Mouse (Mus musculus): ENCODE results near the gene Naa38. TPM values are rescaled to one million over a fixed set of nuclear protein-coding genes. Genes with fewer than 3 reads are reported as not detected.

Naa38 gene
- total RNA-seq, 2 experiments from 2014 or later = 94.1 to 95.0 TPM

- intact Hi-C loops (cut with DNase I) = no loop called here
- DNase-seq = no peak
Observed at GRCm38 (mm10) chr11:69421131-69421977, 26.1 kb downstream of the Naa38 start.

- no peak for DNase-seq
- intact Hi-C loops (cut with DNase I) = no loop called here
Observed at GRCm38 (mm10) chr11:69422842-69423241, 27.6 kb downstream of the Naa38 start.

GRCm38 (mm10) chr11:69423885-69424284, 28.6 kb downstream of the Naa38 start:
- intact Hi-C loops (cut with DNase I) = no loop called here
- no peak for DNase-seq

- no peak for DNase-seq
- intact Hi-C loops (cut with DNase I) = no loop called here
Observed at GRCm38 (mm10) chr11:69426246-69426645, 31.0 kb downstream of the Naa38 start.

GRCm38 (mm10) chr11:69428751-69429150, 33.5 kb downstream of the Naa38 start:
- peak in 1 of 2 experiments; percentile 43 for DNase-seq
- intact Hi-C loops (cut with DNase I) = no loop called here

DNA sequence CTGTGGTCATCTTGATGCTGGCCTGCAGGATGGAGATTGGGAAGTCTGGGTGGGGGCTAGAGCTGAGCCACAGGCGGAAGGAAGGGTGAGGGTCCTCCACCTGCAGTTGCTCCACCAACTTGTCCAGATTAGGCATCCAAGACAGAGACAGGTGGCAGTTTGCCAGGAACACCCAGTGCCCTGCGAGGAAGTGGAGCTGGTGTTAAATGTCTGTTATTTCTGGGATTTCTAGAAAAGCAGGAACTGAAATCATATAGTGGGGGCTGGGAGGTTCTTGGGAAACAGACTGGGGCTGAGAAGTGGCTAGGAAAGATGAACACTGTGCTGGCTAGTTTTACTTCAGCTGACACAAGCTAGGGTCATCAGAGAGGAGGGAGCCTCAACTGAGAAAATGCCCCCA, 34.0 kb downstream of the Naa38 start:
- peak in 1 of 2 experiments; percentile 43 for DNase-seq
- intact Hi-C loops (cut with DNase I) = no loop called here

GRCm38 (mm10) chr11:69430631-69431030, 35.3 kb downstream of the Naa38 start:
- DNase-seq = no peak
- intact Hi-C loops (cut with DNase I) = no loop called here

- DNase-seq = peak; percentile 80 to 84
- intact Hi-C loops (cut with DNase I) = loop anchor here (1.0 to 2.0 kb wide), 3 partner anchors 31 to 163 kb away; no protein-coding TSS in a partner anchor
Observed at GRCm38 (mm10) chr11:69431829-69432639, 36.7 kb downstream of the Naa38 start.

- no peak for DNase-seq
- intact Hi-C loops (cut with DNase I) = loop anchor here (1.0 to 2.0 kb wide), 3 partner anchors 31 to 163 kb away; no protein-coding TSS in a partner anchor
Observed at GRCm38 (mm10) chr11:69432640-69432982, 37.3 kb downstream of the Naa38 start.

DNA sequence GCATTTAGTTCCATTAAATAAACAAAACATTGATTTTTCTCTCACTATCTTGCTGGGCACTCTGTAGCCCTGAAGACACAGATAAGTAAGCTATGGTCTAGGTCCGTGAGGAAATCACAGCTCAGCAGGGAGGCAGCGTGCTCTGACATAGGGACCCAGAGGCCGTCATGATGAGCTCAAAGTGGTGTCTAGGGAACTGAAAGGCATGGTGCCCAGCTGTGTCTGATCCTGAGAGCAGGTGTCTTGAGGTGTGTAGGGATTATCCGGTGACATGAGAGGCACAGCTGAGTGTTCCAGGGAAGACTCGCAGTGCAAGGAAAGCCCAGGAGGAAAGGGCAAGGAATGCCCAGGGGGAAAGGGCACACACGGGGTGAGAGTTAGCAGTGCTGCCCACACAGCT, 37.9 kb downstream of the Naa38 start:
- intact Hi-C loops (cut with DNase I) = loop anchor here (2.0 kb wide), 1 partner anchor 80 kb away; no protein-coding TSS in a partner anchor
- DNase-seq = no peak

DNA sequence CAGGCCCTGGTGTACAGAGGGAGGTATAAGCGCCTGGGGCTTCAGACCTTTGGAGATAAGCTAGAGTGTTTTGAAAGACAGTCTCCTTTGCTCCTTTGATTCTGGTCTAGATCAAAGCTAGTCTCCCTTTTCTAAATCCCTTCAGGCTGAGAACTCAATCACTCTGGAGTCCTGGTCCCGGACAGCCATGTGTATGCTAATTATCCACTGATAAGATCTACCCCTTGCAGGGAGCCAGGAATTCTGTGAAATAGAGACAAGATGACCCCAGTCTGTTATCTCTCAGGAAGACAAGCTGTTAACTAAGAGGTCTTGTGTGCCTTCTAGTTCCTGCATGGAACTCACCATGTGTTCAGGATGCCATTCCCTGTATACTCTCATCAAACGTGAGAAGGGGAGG, 42.0 kb downstream of the Naa38 start:
- no peak for DNase-seq
- intact Hi-C loops (cut with DNase I) = no loop called here

- DNase-seq = peak; percentile 23 to 50
- intact Hi-C loops (cut with DNase I) = no loop called here
Observed at GRCm38 (mm10) chr11:69443328-69443727, 48.0 kb downstream of the Naa38 start.

Other genes starting within 250 kb of the Naa38 start
- not detected for gene Alox12b, start 238.5 kb upstream of the Naa38 start, total RNA-seq (2021)
- 1 to 10 TPM; 2.0 to 2.2 TPM for gene Alox8, start 197.6 kb upstream of the Naa38 start, total RNA-seq (2021)
- gene Gucy2e, start 158.5 kb upstream of the Naa38 start, total RNA-seq (2021) = under 1 TPM; 0.41 to 0.60 TPM
- gene Cntrob, start 71.7 kb upstream of the Naa38 start, total RNA-seq (2021) = 1 to 10 TPM; 5.7 to 8.6 TPM
- 10 to 100 TPM; 71.8 to 73.7 TPM for gene Trappc1, start 71.5 kb upstream of the Naa38 start, total RNA-seq (2021)
- gene Kcnab3, start 69.2 kb upstream of the Naa38 start, total RNA-seq (2021) = 1 to 10 TPM in 1 of 2 experiments, under 1 TPM in 1; 0.97 to 1.0 TPM
- 1 to 10 TPM in 1 of 2 experiments, under 1 TPM in 1; 0.89 to 1.7 TPM for gene Rnf227, start 55.0 kb upstream of the Naa38 start, total RNA-seq (2021)
- gene Chd3, start 26.1 kb upstream of the Naa38 start, total RNA-seq (2021) = 10 to 100 TPM; 62.0 to 66.7 TPM
- gene Cyb5d1, start 144 bp downstream of the Naa38 start, total RNA-seq (2021) = 10 to 100 TPM; 27.5 to 30.2 TPM
- 10 to 100 TPM; 53.3 to 54.0 TPM for gene Tmem88, start 2.7 kb downstream of the Naa38 start, total RNA-seq (2021)
- gene Kdm6b, start 18.2 kb downstream of the Naa38 start, total RNA-seq (2021) = 10 to 100 TPM; 48.3 to 52.2 TPM
- gene Dnah2, start 153.6 kb downstream of the Naa38 start, total RNA-seq (2021) = under 1 TPM; 0.02 to 0.10 TPM
- 100 to 1,000 TPM in 1 of 2 experiments, 10 to 100 TPM in 1; 97.6 to 115 TPM for gene Efnb3, start 164.7 kb downstream of the Naa38 start, total RNA-seq (2021)
- gene Wrap53, start 184.8 kb downstream of the Naa38 start, total RNA-seq (2021) = 1 to 10 TPM; 5.9 to 6.8 TPM
- 10 to 100 TPM; 32.5 to 45.2 TPM for gene Trp53, start 184.9 kb downstream of the Naa38 start, total RNA-seq (2021)
- 10 to 100 TPM; 29.9 to 36.5 TPM for gene Atp1b2, start 210.5 kb downstream of the Naa38 start, total RNA-seq (2021)
- gene Shbg, start 222.4 kb downstream of the Naa38 start, total RNA-seq (2021) = not detected
- 1 to 10 TPM; 4.3 to 4.7 TPM for gene Sat2, start 226.5 kb downstream of the Naa38 start, total RNA-seq (2021)
- 10 to 100 TPM; 72.1 to 78.7 TPM for gene Fxr2, start 237.5 kb downstream of the Naa38 start, total RNA-seq (2021)